Mouse (Mus musculus): Measurements from ENCODE around the gene Eprs. TPM values are rescaled to one million over a fixed set of nuclear protein-coding genes. Genes with fewer than 3 reads are reported as not detected.

The Eprs gene
- polyA plus RNA-seq, 1 experiment from 2014 or later, result 55.4 TPM

GRCm38 (mm10) chr1:185472730-185473129, 109.9 kb downstream of the Eprs start:
- Histone ChIP-seq H3K36me3 (replicated peaks; ENCODE audit: insufficient read depth, low read length) (no peaks in the 10 kb centered on the region; the same call in 1 of the 2 replicates), H3K9me3 (ENCODE audit: low read length) (no peaks in the 10 kb centered on the region), H3K4me1 (ENCODE audit: insufficient read depth) (peaks cover 39% of the 10 kb centered on the region), H3K27me3 (ENCODE audit: insufficient read depth, low read length) (no peaks in the 10 kb centered on the region), H3K27ac (ENCODE audit: low read depth) (peak overlapping the region; percentile 93), H3K4me3 (ENCODE audit: low read depth, low read length) (no peak overlapping the region), H3K9ac (replicated peaks) (no peak overlapping the region), H3K4me2 (ENCODE audit: low read depth, low read length) (no peak overlapping the region; the same call in 1 of the 2 replicates)
- DNase-seq (no peak), ATAC-seq (peak; percentile 31)
- 66% methylated on average over 4 of the region's 4 CpGs for WGBS (ENCODE audit: insufficient replicate concordance)
- TF ChIP-seq EP300 (IDR thresholded peaks at IDR 0.05; ENCODE audit: low read depth) (no peak; the same call in 1 of the 2 replicates), CTCF (IDR thresholded peaks at IDR 0.05; ENCODE audit: low read depth) (no peak)

DNA sequence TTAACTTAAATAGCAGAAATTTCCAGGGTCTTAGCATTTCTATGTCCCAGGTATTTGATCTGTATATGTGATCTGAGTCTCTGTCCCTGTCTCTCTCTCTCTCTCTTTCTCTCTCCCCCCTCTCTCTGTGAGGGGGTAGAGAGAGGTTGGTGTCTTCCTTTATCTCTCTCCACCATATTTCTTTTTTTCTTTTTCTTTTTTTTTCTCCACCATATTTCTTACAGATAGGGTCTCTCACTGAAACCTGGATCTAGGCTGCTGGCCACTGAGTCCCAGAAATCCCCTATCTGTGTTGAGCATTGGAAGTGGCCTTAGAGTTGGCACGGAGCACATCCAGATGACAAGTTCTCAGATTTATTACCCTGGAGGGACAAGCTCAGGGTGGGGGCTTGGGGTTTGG, 110.6 kb downstream of the Eprs start:
- no peak for TF ChIP-seq CTCF (IDR thresholded peaks at IDR 0.05; ENCODE audit: low read depth)
- peak; percentile 66 for TF ChIP-seq EP300 (IDR thresholded peaks at IDR 0.05; ENCODE audit: low read depth)
- DNase-seq (no peak), ATAC-seq (no peak)
- Histone ChIP-seq H3K4me1 (ENCODE audit: insufficient read depth) (peaks cover 36% of the 10 kb centered on the region), H3K27me3 (ENCODE audit: insufficient read depth, low read length) (no peaks in the 10 kb centered on the region), H3K4me2 (ENCODE audit: low read depth, low read length) (no peak overlapping the region), H3K9me3 (ENCODE audit: low read length) (no peaks in the 10 kb centered on the region), H3K36me3 (replicated peaks; ENCODE audit: insufficient read depth, low read length) (no peaks in the 10 kb centered on the region; the same call in 1 of the 2 replicates), H3K4me3 (ENCODE audit: low read depth, low read length) (no peak overlapping the region), H3K27ac (ENCODE audit: low read depth) (peak overlapping the region; percentile 93; the same call in 1 of the 2 replicates), H3K9ac (replicated peaks) (no peak overlapping the region)
- 52% methylated on average over 1 of the region's 1 CpGs for WGBS (ENCODE audit: insufficient replicate concordance)

MicroRNAs encoded within 50 kb of the gene (microRNA counts, 519-probe panel; counts per million panel counts)
- microRNA mmu-miR-194, result 8,266 counts per million, percentile 93 among the panel's probes with 10 or more counts

Small RNAs within 50 kb of the gene (microRNA-seq; reads per million reads assigned to microRNA genes)
- gene Mir194-1 (58.0 reads per million, percentile 38 among the genes with 10 or more reads in this experiment), gene Mir215 (16.2 reads per million, percentile 25 among the genes with 10 or more reads in this experiment)

Other genes with a start within 250 kb of the Eprs start
- gene Rab3gap2, start 158.9 kb upstream of the Eprs start, polyA plus RNA-seq (2015; fragmentation: Nextera tagmentation; extraction: Ambion mirVana), result 6.0 and 7.3 TPM in 2 replicates
- gene Iars2, start 33.6 kb upstream of the Eprs start, polyA plus RNA-seq (2015; fragmentation: Nextera tagmentation; extraction: Ambion mirVana), result 13.8 and 15.3 TPM in 2 replicates
- gene Bpnt1, start 30.9 kb upstream of the Eprs start, polyA plus RNA-seq (2015; fragmentation: Nextera tagmentation; extraction: Ambion mirVana), result 21.7 TPM in 2 replicates
- gene Slc30a10, start 91.8 kb downstream of the Eprs start, polyA plus RNA-seq (2015; fragmentation: Nextera tagmentation; extraction: Ambion mirVana), result 8.0 and 9.1 TPM in 2 replicates

Measured in liver, postnatal 0 days (tissue).